ENCODE assay signal across 7 mouse cellular contexts in genomic region chr15:100265586-100266325, GRCm38 (mm10).
"Had no signal": no experiment of that assay in that cellular context is flagged by ENCODE, and none has a peak within 500 bp of the region (broad histone marks: within the 10 kb centered on the region; RNA-seq: fewer than 3 reads in every experiment).

No protein-coding gene starts in this region.

- DNase-seq: kidney, adult 2 months; kidney, postnatal 10 days; kidney, postnatal 36 days; left cerebral cortex, postnatal 4 days; liver, postnatal 0 days; lung, embryonic 14.5 days; thymus, postnatal 25 days had no signal
